Mouse (Mus musculus) MEL (cell line): ENCODE data around the gene Gpx4. TPM values are rescaled to one million over a fixed set of nuclear protein-coding genes. Genes with fewer than 3 reads are reported as not detected.

ENCODE experiments used
- DNase-seq: peaks from one replicate; pipeline ENCODE4 v3.0.0; 2011; ENCODE audit warnings: low read depth, low spot score
- H3K27ac ChIP-seq: 2 replicates; pipeline ENCODE4 v1.5.1; 2012; ENCODE audit warnings: low read depth, mild to moderate bottlenecking, control low read depth, low read length, moderate library complexity; ENCODE audit not compliant: control insufficient read depth
- H3K27me3 ChIP-seq, 2 experiments: fragments of 150-350 bp in 1 of 2; sonication (generic) in 1 of 2; 2 replicates each; pipeline ENCODE4 v1.6.1; 2012; ENCODE audit warnings: low read length in 2 of 2, mild to moderate bottlenecking in 2 of 2, improper control_type of control experiment in 1 of 2, moderate library complexity in 1 of 2; ENCODE audit not compliant: insufficient read depth in 2 of 2, control insufficient read depth in 1 of 2
- H3K36me3 ChIP-seq, 2 experiments: 2 replicates each; pipeline ENCODE4 v1.6.1; 2012 to 2014; ENCODE audit warnings: low read length in 2 of 2, improper control_type of control experiment in 1 of 2, inconsistent platforms in 1 of 2, mild to moderate bottlenecking in 1 of 2; ENCODE audit not compliant: insufficient read depth in 2 of 2, control insufficient read depth in 1 of 2
- H3K4me1 ChIP-seq, 2 experiments: fragments of 150-350 bp in 1 of 2; sonication (generic) in 1 of 2; 2 replicates each; pipeline ENCODE4 v1.6.1; 2012; ENCODE audit warnings: low read length in 2 of 2, improper control_type of control experiment in 1 of 2, mild to moderate bottlenecking in 1 of 2; ENCODE audit not compliant: insufficient read depth in 2 of 2, control insufficient read depth in 1 of 2
- H3K4me3 ChIP-seq, 2 experiments: fragments of 150-350 bp in 1 of 2; sonication (generic) in 1 of 2; 2 replicates each; pipeline ENCODE4 v1.5.1; 2012; ENCODE audit warnings: low read depth in 2 of 2, low read length in 2 of 2, mild to moderate bottlenecking in 2 of 2, moderate library complexity in 2 of 2, control low read depth in 1 of 2, improper control_type of control experiment in 1 of 2; ENCODE audit not compliant: control insufficient read depth in 1 of 2, insufficient read depth in 1 of 2
- H3K79me2 ChIP-seq: 2 replicates; pipeline ENCODE4 v1.6.1; 2012; ENCODE audit warnings: mild to moderate bottlenecking, low read length, moderate library complexity; ENCODE audit not compliant: control insufficient read depth, poor library complexity, insufficient read depth
- H3K9ac ChIP-seq: 2 replicates; pipeline ENCODE4 v1.6.1; 2012; ENCODE audit warnings: low read depth, mild to moderate bottlenecking, control low read depth, low read length, moderate library complexity; ENCODE audit not compliant: control insufficient read depth, poor library complexity, severe bottlenecking
- H3K9me3 ChIP-seq: fragments of 150-350 bp; sonication (generic); replicated peaks from 2 replicates; pipeline ENCODE4 v1.6.1; 2012; ENCODE audit warnings: mild to moderate bottlenecking, low read length, improper control_type of control experiment, moderate library complexity; ENCODE audit not compliant: insufficient read depth
- BHLHE40 ChIP-seq: IDR thresholded peaks from 2 replicates; pipeline ENCODE4 v1.6.1; 2012; ENCODE audit warnings: low read depth, mild to moderate bottlenecking, inconsistent platforms, low read length, improper control_type of control experiment, borderline replicate concordance
- CHD1 ChIP-seq: IDR thresholded peaks from 2 replicates; pipeline ENCODE4 v1.6.1; 2012; ENCODE audit warnings: low read depth, mild to moderate bottlenecking, inconsistent platforms, low read length, improper control_type of control experiment
- CHD2 ChIP-seq: IDR thresholded peaks from 2 replicates; pipeline ENCODE4 v1.6.1; 2011; ENCODE audit warnings: low read length, improper control_type of control experiment
- CTCF ChIP-seq, 3 experiments: IDR thresholded peaks in 2 of 3; conservative IDR thresholded peaks in 1 of 3; 2 replicates each; pipeline ENCODE4 v1.5.1; 2011 to 2012; ENCODE audit warnings: low read length in 3 of 3, low read depth in 2 of 3, mild to moderate bottlenecking in 2 of 3, improper control_type of control experiment in 1 of 3, inconsistent platforms in 1 of 3, mixed read lengths in 1 of 3, moderate library complexity in 1 of 3; ENCODE audit not compliant: control insufficient read depth in 1 of 3, insufficient read depth in 1 of 3, poor library complexity in 1 of 3, severe bottlenecking in 1 of 3
- E2F4 ChIP-seq: IDR thresholded peaks from 2 replicates; pipeline ENCODE4 v1.6.1; 2011; ENCODE audit warnings: low read depth, low read length, improper control_type of control experiment, borderline replicate concordance
- ELF1 ChIP-seq: IDR thresholded peaks from 2 replicates; pipeline ENCODE4 v1.6.1; 2014; ENCODE audit warnings: low read depth, mild to moderate bottlenecking, inconsistent platforms, low read length, improper control_type of control experiment, moderate library complexity
- EP300 ChIP-seq, 2 experiments: IDR thresholded peaks; 2 replicates each; pipeline ENCODE4 v1.6.1; 2011; ENCODE audit warnings: improper control_type of control experiment in 2 of 2, low read length in 2 of 2, low read depth in 1 of 2, mild to moderate bottlenecking in 1 of 2
- ETS1 ChIP-seq: IDR thresholded peaks from 2 replicates; pipeline ENCODE4 v1.6.1; 2012; ENCODE audit warnings: low read depth, mild to moderate bottlenecking, inconsistent platforms, low read length, improper control_type of control experiment, moderate library complexity
- GABPA ChIP-seq: IDR thresholded peaks from 2 replicates; pipeline ENCODE4 v1.6.1; 2012; ENCODE audit warnings: low read depth, mild to moderate bottlenecking, inconsistent platforms, low read length, improper control_type of control experiment, moderate library complexity
- GATA1 ChIP-seq: IDR thresholded peaks from 2 replicates; pipeline ENCODE4 v1.6.1; 2011; ENCODE audit warnings: low read depth, low read length, improper control_type of control experiment
- JUND ChIP-seq: IDR thresholded peaks from 2 replicates; pipeline ENCODE4 v1.6.1; 2011; ENCODE audit warnings: low read depth, mild to moderate bottlenecking, improper control_type of control experiment, low read length
- KAT2A ChIP-seq: conservative IDR thresholded peaks from 2 replicates; pipeline ENCODE4 v1.6.1; 2012; ENCODE audit warnings: low read depth, low read length, improper control_type of control experiment, inconsistent platforms
- MAFK ChIP-seq: IDR thresholded peaks from 2 replicates; pipeline ENCODE4 v1.6.1; 2011; ENCODE audit warnings: low read depth, mild to moderate bottlenecking, low read length, improper control_type of control experiment, borderline replicate concordance
- MAX ChIP-seq: IDR thresholded peaks from 2 replicates; pipeline ENCODE4 v1.6.1; 2011; ENCODE audit warnings: low read length, improper control_type of control experiment
- MAZ ChIP-seq: IDR thresholded peaks from 2 replicates; pipeline ENCODE4 v1.6.1; 2012; ENCODE audit warnings: low read depth, mild to moderate bottlenecking, inconsistent platforms, low read length, improper control_type of control experiment
- MEF2A ChIP-seq: IDR thresholded peaks from 2 replicates; pipeline ENCODE4 v1.6.1; 2014; ENCODE audit warnings: low read depth, mild to moderate bottlenecking, inconsistent platforms, low read length, improper control_type of control experiment; ENCODE audit not compliant: poor library complexity, insufficient replicate concordance, severe bottlenecking; ENCODE audit errors: extremely low read depth
- MXI1 ChIP-seq: IDR thresholded peaks from 2 replicates; pipeline ENCODE4 v1.6.1; 2011; ENCODE audit warnings: mild to moderate bottlenecking, low read depth, low read length, improper control_type of control experiment
- MYB ChIP-seq: IDR thresholded peaks from 2 replicates; pipeline ENCODE4 v1.6.1; 2011; ENCODE audit warnings: mild to moderate bottlenecking, low read depth, low read length, improper control_type of control experiment
- MYC ChIP-seq: IDR thresholded peaks from 2 replicates; pipeline ENCODE4 v1.6.1; 2011; ENCODE audit warnings: low read depth, mild to moderate bottlenecking, low read length, improper control_type of control experiment, moderate library complexity
- NELFE ChIP-seq: IDR thresholded peaks from 2 replicates; pipeline ENCODE4 v1.6.1; 2011; ENCODE audit warnings: low read depth, low read length, improper control_type of control experiment
- NRF1 ChIP-seq: IDR thresholded peaks from 2 replicates; pipeline ENCODE4 v1.6.1; 2014; ENCODE audit warnings: low read depth, mild to moderate bottlenecking, inconsistent platforms, low read length, improper control_type of control experiment, moderate library complexity; ENCODE audit not compliant: poor library complexity, insufficient read depth, severe bottlenecking
- POLR2A ChIP-seq, 2 experiments: IDR thresholded peaks; 2 replicates each; pipeline ENCODE4 v1.6.1; 2011 to 2012; ENCODE audit warnings: low read length in 2 of 2, mild to moderate bottlenecking in 2 of 2, control low read depth in 1 of 2, improper control_type of control experiment in 1 of 2, low read depth in 1 of 2, moderate library complexity in 1 of 2; ENCODE audit not compliant: control insufficient read depth in 1 of 2, insufficient read depth in 1 of 2, poor library complexity in 1 of 2
- POLR2AphosphoS2 ChIP-seq: IDR thresholded peaks from 2 replicates; pipeline ENCODE4 v1.6.1; 2011; ENCODE audit warnings: low read length, improper control_type of control experiment
- POLR2AphosphoS5 ChIP-seq: IDR thresholded peaks from 2 replicates; pipeline ENCODE4 v1.6.1; 2012; ENCODE audit warnings: low read depth, borderline replicate concordance, mild to moderate bottlenecking, inconsistent platforms, low read length, moderate library complexity, mixed read lengths
- RAD21 ChIP-seq: IDR thresholded peaks from 2 replicates; pipeline ENCODE4 v1.6.1; 2011; ENCODE audit warnings: mild to moderate bottlenecking, low read depth, low read length, improper control_type of control experiment
- RCOR1 ChIP-seq: IDR thresholded peaks from 2 replicates; pipeline ENCODE4 v1.6.1; 2012; ENCODE audit warnings: low read depth, mild to moderate bottlenecking, inconsistent platforms, low read length, improper control_type of control experiment
- SIN3A ChIP-seq: IDR thresholded peaks from 2 replicates; pipeline ENCODE4 v1.6.1; 2012; ENCODE audit warnings: low read length, improper control_type of control experiment, inconsistent platforms
- SMC3 ChIP-seq: IDR thresholded peaks from 2 replicates; pipeline ENCODE4 v1.6.1; 2011; ENCODE audit warnings: low read depth, low read length, improper control_type of control experiment
- TAL1 ChIP-seq: IDR thresholded peaks from 2 replicates; pipeline ENCODE4 v1.6.1; 2012; ENCODE audit warnings: mild to moderate bottlenecking, inconsistent platforms, low read length, moderate library complexity, mixed read lengths
- TCF12 ChIP-seq: IDR thresholded peaks from 2 replicates; pipeline ENCODE4 v1.6.1; 2014; ENCODE audit warnings: low read depth, mild to moderate bottlenecking, inconsistent platforms, low read length, improper control_type of control experiment, moderate library complexity
- UBTF ChIP-seq: IDR thresholded peaks from 2 replicates; pipeline ENCODE4 v1.6.1; 2012; ENCODE audit warnings: low read depth, mild to moderate bottlenecking, inconsistent platforms, low read length, improper control_type of control experiment, moderate library complexity, borderline replicate concordance; ENCODE audit not compliant: insufficient read depth
- USF1 ChIP-seq: IDR thresholded peaks from 2 replicates; pipeline ENCODE4 v1.6.1; 2014; ENCODE audit warnings: low read depth, mild to moderate bottlenecking, inconsistent platforms, low read length, improper control_type of control experiment, moderate library complexity
- USF2 ChIP-seq, 2 experiments: IDR thresholded peaks; 2 replicates each; pipeline ENCODE4 v1.6.1; 2011 to 2012; ENCODE audit warnings: improper control_type of control experiment in 2 of 2, low read length in 2 of 2, borderline replicate concordance in 1 of 2, inconsistent platforms in 1 of 2, low read depth in 1 of 2, mild to moderate bottlenecking in 1 of 2; ENCODE audit not compliant: insufficient read depth in 1 of 2
- ZC3H11A ChIP-seq: IDR thresholded peaks from 2 replicates; pipeline ENCODE4 v1.6.1; 2012; ENCODE audit warnings: low read depth, mild to moderate bottlenecking, inconsistent platforms, low read length, improper control_type of control experiment
- ZKSCAN1 ChIP-seq: IDR thresholded peaks from 2 replicates; pipeline ENCODE4 v1.6.1; 2012; ENCODE audit warnings: low read depth, mild to moderate bottlenecking, inconsistent platforms, low read length, improper control_type of control experiment, moderate library complexity
- ZMIZ1 ChIP-seq: IDR thresholded peaks from 2 replicates; pipeline ENCODE4 v1.6.1; 2012; ENCODE audit warnings: low read depth, mild to moderate bottlenecking, inconsistent platforms, low read length, improper control_type of control experiment, moderate library complexity
- ZNF384 ChIP-seq: IDR thresholded peaks from 2 replicates; pipeline ENCODE4 v1.6.1; 2012; ENCODE audit warnings: low read depth, mild to moderate bottlenecking, inconsistent platforms, low read length, improper control_type of control experiment
- polyA plus RNA-seq, 2 experiments: library from polyadenylated mRNA; stranded (reverse) in 1 of 2; unstranded in 1 of 2; fragments of >175 nt in 1 of 2; fragments of >200 nt in 1 of 2; gene quantifications; 2 replicates each; pipeline versions ENCODE4 v1.2.1 to v1.2.4; 2012; ENCODE audit warnings: low replicate concordance in 2 of 2, low read depth in 1 of 2; ENCODE audit not compliant: insufficient read length in 2 of 2, insufficient read depth in 1 of 2, missing spikeins in 1 of 2
- total RNA-seq: library from RNA; depleted of rRNA; stranded (reverse); fragments of 300-350 nt; gene quantifications from 2 replicates; pipeline ENCODE4 v1.2.3, GENCODE M21; 2012

Gene Gpx4
- total and polyA plus RNA-seq, 3 experiments = 508 to 536 TPM; not detected in 1

GRCm38 (mm10) chr10:80048834-80049233 is 1.9 kb downstream of the Gpx4 start:
- Histone ChIP-seq H3K36me3 (peaks cover 0 to 34% of the 10 kb centered on the region in 2 experiments; a peak in 2 of 4 replicates), H3K9me3 (no peaks in the 10 kb centered on the region), H3K4me1 (peaks cover 22 to 38% of the 10 kb centered on the region in 2 experiments), H3K27me3 (no peaks in the 10 kb centered on the region), H3K79me2 (peaks cover 4% of the 10 kb centered on the region), H3K4me3 (peak overlapping the region; percentile 27 to 36), H3K9ac (peak overlapping the region; percentile 43), H3K27ac (peak overlapping the region; percentile 81)
- DNase-seq = peak; percentile 75
- TF ChIP-seq JUND (peak; percentile 95), RAD21 (no peak), CHD2 (no peak; the same call in 1 of the 2 replicates), GABPA (no peak), CTCF (IDR thresholded peaks at IDR 0.05 in 2 of 3, conservative IDR thresholded peaks at IDR 0.05 in 1 of 3; ENCODE audit: control insufficient read depth in 1 of 3, insufficient read depth in 1 of 3, low read depth in 2 of 3, low read length in 3 of 3, poor library complexity in 1 of 3, severe bottlenecking in 1 of 3) (no peak), ZNF384 (peak; percentile 81), MAX (peak; percentile 57; the same call in 1 of the 2 replicates), TAL1 (no peak), RCOR1 (peak; percentile 84), MEF2A (no peak), USF1 (0 out of 2 replicates have a peak, but pooled peaks have one; percentile 21), MYB (no peak), CHD1 (0 out of 2 replicates have a peak, but pooled peaks have one; percentile 48), BHLHE40 (no peak), KAT2A (0 out of 2 replicates have a peak, but pooled peaks have one; percentile 7), POLR2AphosphoS2 (no peak), ZMIZ1 (no peak), UBTF (no peak), USF2 (IDR thresholded peaks at IDR 0.05; ENCODE audit: borderline replicate concordance in 1 of 2, insufficient read depth in 1 of 2, low read depth in 1 of 2, low read length in 2 of 2) (no peak), TCF12 (peak; percentile 84), SIN3A (peak; percentile 92), MYC (peak; percentile 83; the same call in 1 of the 2 replicates), MAZ (peak; percentile 92), ELF1 (peak; percentile 57; the same call in 1 of the 2 replicates), MXI1 (peak; percentile 92), NELFE (no peak), E2F4 (no peak), ETS1 (peak; percentile 95), GATA1 (peak; percentile 99), EP300 (IDR thresholded peaks at IDR 0.05; ENCODE audit: low read depth in 1 of 2, low read length in 2 of 2) (peak; percentile 87 to 93), ZC3H11A (no peak), NRF1 (no peak), ZKSCAN1 (no peak), POLR2AphosphoS5 (no peak), POLR2A (IDR thresholded peaks at IDR 0.05; ENCODE audit: control insufficient read depth in 1 of 2, insufficient read depth in 1 of 2, low read depth in 1 of 2, low read length in 2 of 2, poor library complexity in 1 of 2) (no peak), MAFK (peak; percentile 84), SMC3 (no peak)
